Mouse (Mus musculus) kidney, embryonic 14.5 days (tissue): ENCODE measurements around the gene Olfr1320. TPM values are rescaled to one million over a fixed set of nuclear protein-coding genes. Genes with fewer than 3 reads are reported as not detected.
"Not testable (repeated sequence)": the region's sequence is repeated elsewhere in the genome, so short reads cannot be mapped to it uniquely, and the experiment has no call there.

Experiments
- ATAC-seq: fragments of 200-750 bp; cut with Nextera tagmentation; 2 replicates; pipeline ENCODE4 v1.8.0; 2017; ENCODE audit warnings: moderate number of reproducible peaks, mild to moderate bottlenecking, moderate TSS enrichment, moderate library complexity; ENCODE audit not compliant: low FRiP score, low TSS enrichment
- H3K27ac ChIP-seq: fragments of 300-500 bp; sonication (generic); 2 replicates; pipeline ENCODE4 v1.5.1; 2014; ENCODE audit warnings: low read depth, mild to moderate bottlenecking, low read length, moderate library complexity, mixed read lengths
- H3K27me3 ChIP-seq: fragments of 300-500 bp; sonication (generic); 2 replicates; pipeline ENCODE4 v1.6.1; 2014; ENCODE audit warnings: mild to moderate bottlenecking, low read length; ENCODE audit not compliant: control insufficient read depth, insufficient read depth
- H3K36me3 ChIP-seq: fragments of 300-500 bp; sonication (generic); 2 replicates; pipeline ENCODE4 v1.6.1; 2014; ENCODE audit warnings: low read length, mixed read lengths; ENCODE audit not compliant: control insufficient read depth, insufficient read depth
- H3K4me1 ChIP-seq: fragments of 300-500 bp; sonication (generic); 2 replicates; pipeline ENCODE4 v1.6.1; 2014; ENCODE audit warnings: low read length, mixed read lengths; ENCODE audit not compliant: control insufficient read depth, insufficient read depth
- H3K4me2 ChIP-seq: fragments of 300-500 bp; sonication (generic); replicated peaks from 2 replicates; pipeline ENCODE4 v1.6.1; 2014; ENCODE audit warnings: low read depth, mild to moderate bottlenecking, low read length
- H3K4me3 ChIP-seq: fragments of 300-500 bp; sonication (generic); 2 replicates; pipeline ENCODE4 v1.5.1; 2014; ENCODE audit warnings: mild to moderate bottlenecking, low read length
- H3K9ac ChIP-seq: fragments of 300-500 bp; sonication (generic); 2 replicates; pipeline ENCODE4 v1.6.1; 2014; ENCODE audit warnings: low read depth, mild to moderate bottlenecking, low read length, moderate library complexity
- H3K9me3 ChIP-seq: fragments of 300-500 bp; sonication (generic); 2 replicates; pipeline ENCODE4 v1.6.1; 2016; ENCODE audit warnings: low read length; ENCODE audit not compliant: control insufficient read depth
- WGBS: fragments of 180-500 bp; shearing (Covaris S2); extraction: QIAGEN DNeasy Blood & Tissue Kit; methylation state at CpG from one replicate; pipeline ENCODE4 v1.1.7; 2014; 5-methylcytosine and 5-hydroxymethylcytosine counted together
- polyA plus RNA-seq: library from polyadenylated mRNA; unstranded; fragments of >200 nt; fragmentation: Nextera tagmentation; extraction: Ambion mirVana; gene quantifications from 2 replicates; pipeline ENCODE4 v1.2.1, GENCODE M21; 2014

Gene Olfr1320
- not detected in 2 replicates for polyA plus RNA-seq

- Histone ChIP-seq H3K27me3 (no peaks in the 10 kb centered on the region), H3K9me3 (no peaks in the 10 kb centered on the region), H3K9ac (no peak within 1 kb of the TSS), H3K4me2 (no peak within 1 kb of the TSS), H3K36me3 (no peaks in the 10 kb centered on the region), H3K4me3 (no peak within 1 kb of the TSS), H3K27ac (no peak within 1 kb of the TSS), H3K4me1 (no peaks in the 10 kb centered on the region)
- no peak for ATAC-seq
- WGBS: 85% methylated on average over 1 of the region's 1 CpGs
These were observed at the start of gene Olfr1320 for GRCm38 (mm10) chrX:49672033-49672432. Olfr1320 (plus strand) TSS chrX:49672333.

GRCm38 (mm10) chrX:49627566-49627965, 44.6 kb upstream of the Olfr1320 start:
- ATAC-seq: no peak
- no peaks in the 10 kb centered on the region for H3K36me3 ChIP-seq
- no peaks in the 10 kb centered on the region for H3K27me3 ChIP-seq
- no peaks in the 10 kb centered on the region for H3K9me3 ChIP-seq
- no peak overlapping the region for H3K4me2 ChIP-seq
- H3K4me3 ChIP-seq: no peak overlapping the region
- H3K9ac ChIP-seq: no peak overlapping the region
- no peak overlapping the region for H3K27ac ChIP-seq
- no peaks in the 10 kb centered on the region for H3K4me1 ChIP-seq

GRCm38 (mm10) chrX:49631195-49631594, 40.9 kb upstream of the Olfr1320 start:
- ATAC-seq: no peak
- 78% methylated on average over 2 of the region's 2 CpGs for WGBS
- Histone ChIP-seq H3K27me3 (no peaks in the 10 kb centered on the region), H3K4me1 (no peaks in the 10 kb centered on the region), H3K27ac (no peak overlapping the region), H3K9ac (no peak overlapping the region), H3K4me2 (no peak overlapping the region), H3K36me3 (no peaks in the 10 kb centered on the region), H3K9me3 (no peaks in the 10 kb centered on the region), H3K4me3 (no peak overlapping the region)

- H3K36me3 ChIP-seq, H3K9ac ChIP-seq, H3K27ac ChIP-seq, H3K4me3 ChIP-seq, H3K27me3 ChIP-seq, H3K4me1 ChIP-seq, H3K4me2 ChIP-seq, ATAC-seq, H3K9me3 ChIP-seq: not testable (repeated sequence)
- WGBS: 93% methylated on average over 28 of the region's 29 CpGs
These were observed 11.4 kb upstream of the Olfr1320 start for GRCm38 (mm10) chrX:49660781-49661180.

Other genes with a start within 250 kb of the Olfr1320 start
- 0.71 and 0.93 TPM in 2 replicates for gene Arhgap36, start 208.4 kb upstream of the Olfr1320 start, polyA plus RNA-seq
- not detected in 2 replicates for gene Olfr1321, start 62.7 kb downstream of the Olfr1320 start, polyA plus RNA-seq
- 4.2 and 5.4 TPM in 2 replicates for gene Igsf1, start 125.4 kb downstream of the Olfr1320 start, polyA plus RNA-seq
- gene Olfr1322, start 219.2 kb downstream of the Olfr1320 start, polyA plus RNA-seq: not detected in 2 replicates